Mouse (Mus musculus): ENCODE results near the gene Rgs7bp. TPM values are rescaled to one million over a fixed set of nuclear protein-coding genes. Genes with fewer than 3 reads are reported as not detected.
"Not testable (repeated sequence)": the region's sequence is repeated elsewhere in the genome, so short reads cannot be mapped to it uniquely, and the experiment has no call there.

The Rgs7bp gene
- polyA plus RNA-seq, 1 experiment from 2014 or later: 0.45 TPM

DNA sequence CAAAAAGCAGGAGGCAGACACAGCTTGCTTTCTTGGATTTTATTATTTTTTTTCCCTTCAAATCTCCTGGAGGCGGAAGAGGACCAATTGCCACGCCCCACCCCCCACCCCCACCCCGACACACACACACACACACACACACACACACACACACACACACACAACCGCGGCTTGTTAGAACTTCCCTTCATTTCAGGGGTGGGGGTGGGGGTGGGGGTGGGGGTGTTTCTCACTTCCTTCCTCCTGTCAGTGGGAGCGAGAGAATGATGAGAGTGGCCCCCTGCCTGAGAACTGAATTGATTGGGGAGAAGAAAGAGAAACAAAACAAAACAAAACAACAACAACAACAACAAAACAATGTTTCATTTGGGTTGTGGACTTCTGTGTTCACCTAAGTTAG lies 117.0 kb downstream of the Rgs7bp start:
- Histone ChIP-seq H3K9me3 (ENCODE audit: low read length) (no peaks in the 10 kb centered on the region), H3K4me2 (ENCODE audit: low read depth, low read length) (peak overlapping the region; percentile 61), H3K36me3 (replicated peaks; ENCODE audit: insufficient read depth, low read length) (no peaks in the 10 kb centered on the region), H3K9ac (replicated peaks) (no peak overlapping the region), H3K27me3 (ENCODE audit: insufficient read depth, low read length) (no peaks in the 10 kb centered on the region), H3K4me1 (ENCODE audit: insufficient read depth) (no peaks in the 10 kb centered on the region), H3K4me3 (ENCODE audit: low read depth, low read length) (peak overlapping the region; percentile 13; the same call in 1 of the 2 replicates), H3K27ac (ENCODE audit: low read depth) (no peak overlapping the region)
- no peak for ATAC-seq
- no peak for TF ChIP-seq EP300 (IDR thresholded peaks at IDR 0.05; ENCODE audit: low read depth)
- TF ChIP-seq CTCF (IDR thresholded peaks at IDR 0.05; ENCODE audit: low read depth): no peak
- peak; percentile 24 for DNase-seq
- 18% methylated on average over 4 of the region's 6 CpGs for WGBS (ENCODE audit: insufficient replicate concordance)

DNA sequence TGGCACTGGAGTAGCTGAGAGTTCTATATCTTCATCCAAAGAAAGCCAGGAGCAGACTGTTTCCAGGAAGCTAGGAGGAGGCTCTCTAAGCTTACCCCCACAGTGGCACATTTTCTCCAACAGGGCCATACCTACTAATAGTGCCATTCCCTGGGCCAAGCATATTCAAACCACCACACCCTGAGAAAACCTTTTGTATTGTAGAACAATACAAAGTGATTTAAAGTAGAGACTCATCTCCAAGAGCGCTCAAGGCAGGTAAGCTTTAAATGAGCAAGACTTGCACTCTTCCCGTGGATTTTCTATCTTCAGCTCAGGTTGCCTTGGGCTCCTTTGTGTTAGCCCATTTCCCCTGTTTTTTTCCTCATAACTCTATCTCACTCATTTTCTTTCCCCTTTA lies 118.1 kb downstream of the Rgs7bp start:
- H3K4me1 ChIP-seq (ENCODE audit: insufficient read depth): no peaks in the 10 kb centered on the region
- DNase-seq (no peak), ATAC-seq (no peak)
- H3K27ac ChIP-seq (ENCODE audit: low read depth): no peak overlapping the region
- no peaks in the 10 kb centered on the region for H3K36me3 ChIP-seq (replicated peaks; ENCODE audit: insufficient read depth, low read length)
- no peaks in the 10 kb centered on the region for H3K9me3 ChIP-seq (ENCODE audit: low read length)
- 79% methylated on average over 2 of the region's 2 CpGs for WGBS (ENCODE audit: insufficient replicate concordance)
- H3K27me3 ChIP-seq (ENCODE audit: insufficient read depth, low read length): no peaks in the 10 kb centered on the region
- no peak overlapping the region for H3K4me2 ChIP-seq (ENCODE audit: low read depth, low read length)
- H3K9ac ChIP-seq (replicated peaks): no peak overlapping the region
- TF ChIP-seq EP300 (IDR thresholded peaks at IDR 0.05; ENCODE audit: low read depth) (no peak), CTCF (IDR thresholded peaks at IDR 0.05; ENCODE audit: low read depth) (no peak)
- H3K4me3 ChIP-seq (ENCODE audit: low read depth, low read length): no peak overlapping the region

DNA sequence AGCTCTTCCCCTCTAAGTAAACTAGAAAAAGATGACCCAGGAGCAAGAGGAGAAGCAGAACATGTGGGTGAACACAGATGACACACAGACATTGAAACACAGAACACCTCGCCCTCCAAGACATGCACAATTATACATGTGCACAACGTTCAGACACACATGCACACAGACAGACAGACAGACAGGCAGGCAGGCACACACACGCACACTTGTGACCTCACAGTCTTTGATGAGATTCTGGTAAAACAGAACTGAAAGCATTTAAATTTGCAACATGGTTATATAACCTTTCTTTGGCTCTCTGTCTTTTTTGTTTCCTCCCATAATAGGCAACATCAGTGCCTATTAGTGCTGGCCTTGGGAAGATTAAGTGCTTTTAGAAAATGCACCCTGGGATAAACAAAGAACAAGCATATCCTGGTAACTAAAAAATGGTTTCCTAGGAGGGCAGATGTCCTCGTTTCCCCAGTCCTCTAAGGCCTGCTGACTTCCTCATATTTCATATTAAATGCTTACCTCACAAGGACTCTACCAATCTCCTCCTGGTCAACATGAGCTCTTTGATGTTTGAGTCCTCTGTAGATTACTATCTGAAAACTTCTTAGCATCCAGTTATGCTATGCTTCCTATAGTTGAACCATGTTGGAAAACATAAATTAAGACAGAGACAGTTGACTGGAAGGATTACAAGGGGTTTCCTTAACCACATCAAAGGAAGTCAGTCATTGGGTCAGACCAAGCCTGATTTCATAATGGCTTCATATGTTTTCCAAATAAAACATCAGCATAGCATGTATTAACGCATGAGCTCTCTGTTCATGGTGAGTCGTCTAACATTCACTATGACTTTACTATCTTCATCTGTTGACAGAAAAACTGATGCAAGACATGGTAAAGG lies 122.8 kb downstream of the Rgs7bp start:
- Histone ChIP-seq H3K4me3 (ENCODE audit: low read depth, low read length) (no peak overlapping the region), H3K4me2 (ENCODE audit: low read depth, low read length) (no peak overlapping the region), H3K27ac (ENCODE audit: low read depth) (no peak overlapping the region), H3K9me3 (ENCODE audit: low read length) (no peaks in the 10 kb centered on the region), H3K36me3 (replicated peaks; ENCODE audit: insufficient read depth, low read length) (no peaks in the 10 kb centered on the region), H3K4me1 (ENCODE audit: insufficient read depth) (no peaks in the 10 kb centered on the region), H3K27me3 (ENCODE audit: insufficient read depth, low read length) (no peaks in the 10 kb centered on the region), H3K9ac (replicated peaks) (no peak overlapping the region)
- 60% methylated on average over 6 of the region's 6 CpGs for WGBS (ENCODE audit: insufficient replicate concordance)
- no peak for TF ChIP-seq EP300 (IDR thresholded peaks at IDR 0.05; ENCODE audit: low read depth)
- TF ChIP-seq CTCF (IDR thresholded peaks at IDR 0.05; ENCODE audit: low read depth): no peak
- ATAC-seq: no peak
- DNase-seq: no peak

DNA sequence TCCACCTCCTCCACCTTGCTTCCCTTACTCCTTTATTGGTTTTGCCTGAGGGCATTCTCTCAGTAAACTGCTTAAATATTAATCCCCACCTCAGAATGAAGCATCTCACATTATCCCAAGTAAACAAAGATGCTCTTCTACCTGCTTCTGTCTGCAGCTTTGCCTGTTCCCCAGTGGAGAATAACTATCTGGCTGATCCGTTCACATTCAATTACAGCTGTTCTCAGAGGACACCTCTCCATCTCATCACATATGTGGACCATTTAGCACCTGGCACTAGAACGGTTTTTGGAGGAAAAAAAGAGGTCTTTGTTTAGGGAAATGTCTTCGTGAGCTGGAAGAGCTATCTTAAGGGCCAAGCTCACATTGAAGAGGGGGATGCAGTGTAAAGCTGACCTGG lies 123.9 kb downstream of the Rgs7bp start:
- no peak overlapping the region for H3K4me3 ChIP-seq (ENCODE audit: low read depth, low read length)
- no peaks in the 10 kb centered on the region for H3K9me3 ChIP-seq (ENCODE audit: low read length)
- no peak overlapping the region for H3K27ac ChIP-seq (ENCODE audit: low read depth)
- WGBS (ENCODE audit: insufficient replicate concordance): 66% methylated on average over 3 of the region's 3 CpGs
- H3K4me1 ChIP-seq (ENCODE audit: insufficient read depth): no peaks in the 10 kb centered on the region
- ATAC-seq: no peak
- H3K9ac ChIP-seq (replicated peaks): no peak overlapping the region
- no peak overlapping the region for H3K4me2 ChIP-seq (ENCODE audit: low read depth, low read length)
- H3K36me3 ChIP-seq (replicated peaks; ENCODE audit: insufficient read depth, low read length): no peaks in the 10 kb centered on the region
- no peak for DNase-seq
- H3K27me3 ChIP-seq (ENCODE audit: insufficient read depth, low read length): no peaks in the 10 kb centered on the region
- TF ChIP-seq EP300 (IDR thresholded peaks at IDR 0.05; ENCODE audit: low read depth): no peak
- no peak for TF ChIP-seq CTCF (IDR thresholded peaks at IDR 0.05; ENCODE audit: low read depth)

DNA sequence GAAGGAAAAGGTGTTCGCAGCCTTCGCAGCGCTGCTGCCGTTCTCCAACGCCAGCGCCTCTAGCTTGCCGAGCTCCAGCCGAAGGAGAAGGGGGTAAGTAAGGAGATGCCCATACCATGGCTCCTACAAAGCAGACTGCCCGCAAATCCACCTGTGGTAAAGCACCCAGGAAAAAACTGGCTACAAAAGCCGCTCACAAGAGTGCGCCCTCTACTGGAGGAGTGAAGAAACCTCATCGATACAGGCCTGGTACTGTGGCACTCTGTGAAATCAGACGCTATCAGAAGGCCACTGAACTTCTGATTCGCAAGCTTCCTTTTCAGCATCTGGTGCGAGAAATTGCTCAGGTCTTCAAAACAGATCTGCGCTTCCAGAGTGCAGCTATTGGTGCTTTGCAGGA lies 136.1 kb downstream of the Rgs7bp start:
- DNase-seq (peak; percentile 18), ATAC-seq (no peak)
- Histone ChIP-seq H3K4me2 (ENCODE audit: low read depth, low read length) (no peak overlapping the region), H3K9ac (replicated peaks) (no peak overlapping the region), H3K27ac (ENCODE audit: low read depth) (no peak overlapping the region), H3K9me3 (ENCODE audit: low read length) (no peaks in the 10 kb centered on the region), H3K4me3 (ENCODE audit: low read depth, low read length) (no peak overlapping the region), H3K27me3 (ENCODE audit: insufficient read depth, low read length) (no peaks in the 10 kb centered on the region), H3K4me1 (ENCODE audit: insufficient read depth) (no peaks in the 10 kb centered on the region), H3K36me3 (replicated peaks; ENCODE audit: insufficient read depth, low read length) (no peaks in the 10 kb centered on the region)
- 75% methylated on average over 16 of the region's 16 CpGs for WGBS (ENCODE audit: insufficient replicate concordance)
- TF ChIP-seq CTCF (IDR thresholded peaks at IDR 0.05; ENCODE audit: low read depth) (peak; percentile 69), EP300 (IDR thresholded peaks at IDR 0.05; ENCODE audit: low read depth) (no peak)

DNA sequence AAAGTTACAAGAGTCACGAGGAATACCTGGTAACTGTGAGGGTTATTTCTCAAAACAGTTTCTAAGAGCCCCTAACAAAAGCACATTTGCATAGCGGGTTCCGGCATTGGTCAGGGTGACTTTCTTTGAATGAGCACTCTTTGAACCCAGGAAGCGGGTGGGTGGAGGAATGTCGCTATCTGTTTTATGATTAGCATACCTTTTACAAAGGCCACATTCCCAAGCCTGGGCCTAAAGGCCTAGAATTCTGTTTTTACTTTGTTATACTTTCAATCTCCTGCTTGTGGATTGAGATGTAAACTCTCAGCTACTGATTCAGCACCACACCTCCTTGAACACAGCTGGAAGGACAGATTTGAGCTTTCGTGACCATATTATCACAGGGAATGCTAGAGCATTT lies 138.0 kb downstream of the Rgs7bp start:
- WGBS (ENCODE audit: insufficient replicate concordance): 77% methylated on average over 6 of the region's 6 CpGs
- not testable (repeated sequence) for H3K4me3 ChIP-seq (ENCODE audit: low read depth, low read length); H3K9ac ChIP-seq (replicated peaks); H3K9me3 ChIP-seq (ENCODE audit: low read length); H3K27ac ChIP-seq (ENCODE audit: low read depth); ATAC-seq; H3K36me3 ChIP-seq (replicated peaks; ENCODE audit: insufficient read depth, low read length); H3K4me1 ChIP-seq (ENCODE audit: insufficient read depth); H3K4me2 ChIP-seq (ENCODE audit: low read depth, low read length); H3K27me3 ChIP-seq (ENCODE audit: insufficient read depth, low read length); DNase-seq

Data from liver, postnatal 0 days (tissue).